Mouse (Mus musculus) T-cell, adult 2 months (primary cell): ENCODE data around the gene Ppp6r3.

Source experiments
- DNase-seq: peaks from one replicate; pipeline ENCODE4 v3.0.0; 2022; ENCODE audit warnings: low spot score

Ppp6r3 gene

GRCm38 (mm10) chr19:3431969-3432368 lies 143.6 kb downstream of the Ppp6r3 start:
- no peak for DNase-seq

GRCm38 (mm10) chr19:3431066-3431465 lies 144.5 kb downstream of the Ppp6r3 start:
- DNase-seq, result no peak

- no peak for DNase-seq
Measured at GRCm38 (mm10) chr19:3429156-3429816, 146.3 kb downstream of the Ppp6r3 start.

GRCm38 (mm10) chr19:3428057-3428830 lies 147.3 kb downstream of the Ppp6r3 start:
- DNase-seq, result no peak

GRCm38 (mm10) chr19:3424214-3424613 lies 151.3 kb downstream of the Ppp6r3 start:
- DNase-seq, result no peak

GRCm38 (mm10) chr19:3422981-3423380 lies 152.6 kb downstream of the Ppp6r3 start:
- DNase-seq, result no peak

GRCm38 (mm10) chr19:3422488-3422887 lies 153.1 kb downstream of the Ppp6r3 start:
- DNase-seq, result no peak

- no peak for DNase-seq
Measured at GRCm38 (mm10) chr19:3419251-3419650, 156.3 kb downstream of the Ppp6r3 start.

- DNase-seq, result no peak
Measured at GRCm38 (mm10) chr19:3414268-3414733, 161.2 kb downstream of the Ppp6r3 start, which contains the start of gene Gal. Gene Gal, minus strand, starts transcription at chr19:3414544.

- no peak for DNase-seq
Measured at GRCm38 (mm10) chr19:3405531-3406281, 169.8 kb downstream of the Ppp6r3 start.
